Mouse (Mus musculus): ENCODE data around the gene Zfyve21. TPM values are rescaled to one million over a fixed set of nuclear protein-coding genes. Genes with fewer than 3 reads are reported as not detected.

Zfyve21 gene
- polyA plus RNA-seq, 1 experiment: 146 TPM

GRCm38 (mm10) chr12:111790631-111791030, 23.3 kb upstream of the Zfyve21 start:
- 84% methylated on average over 7 of the region's 7 CpGs for WGBS
- H3K27ac ChIP-seq (ENCODE audit: insufficient read depth, low read depth, low read length): no peak overlapping the region

GRCm38 (mm10) chr12:111791474-111792104, 22.4 kb upstream of the Zfyve21 start:
- no peak for TF ChIP-seq CTCF (IDR thresholded peaks at IDR 0.05; ENCODE audit: extremely low read depth, insufficient read length, insufficient replicate concordance, low read depth, low read length)
- no peak for TF ChIP-seq POLR2A (IDR thresholded peaks at IDR 0.05; ENCODE audit: low read depth, low read length)
- H3K27me3 ChIP-seq (ENCODE audit: control insufficient read depth, insufficient read depth, low read length): no peaks in the 10 kb centered on the region
- WGBS: 93% methylated on average over 13 of the region's 13 CpGs
- H3K27ac ChIP-seq (ENCODE audit: insufficient read depth, low read depth, low read length): no peak overlapping the region
- H3K36me3 ChIP-seq (ENCODE audit: control insufficient read depth, insufficient read depth, low read length): peaks cover 79% of the 10 kb centered on the region
- peaks cover 11% of the 10 kb centered on the region for H3K4me1 ChIP-seq (ENCODE audit: control insufficient read depth, insufficient read depth, insufficient read length, low read length)
- no peak overlapping the region for H3K4me3 ChIP-seq (ENCODE audit: low read depth, low read length)

More at GRCm38 (mm10) chr12:111790631-111791030, 23.3 kb upstream of the Zfyve21 start:
- Histone ChIP-seq H3K36me3 (ENCODE audit: control insufficient read depth, insufficient read depth, low read length) (peaks cover 79% of the 10 kb centered on the region), H3K27me3 (ENCODE audit: control insufficient read depth, insufficient read depth, low read length) (no peaks in the 10 kb centered on the region), H3K4me3 (ENCODE audit: low read depth, low read length) (no peak overlapping the region), H3K4me1 (ENCODE audit: control insufficient read depth, insufficient read depth, insufficient read length, low read length) (peaks cover 11% of the 10 kb centered on the region)
- no peak for TF ChIP-seq POLR2A (IDR thresholded peaks at IDR 0.05; ENCODE audit: low read depth, low read length)
- no peak for TF ChIP-seq CTCF (IDR thresholded peaks at IDR 0.05; ENCODE audit: extremely low read depth, insufficient read length, insufficient replicate concordance, low read depth, low read length)

- Histone ChIP-seq H3K36me3 (ENCODE audit: control insufficient read depth, insufficient read depth, low read length) (peaks cover 60% of the 10 kb centered on the region), H3K27me3 (ENCODE audit: control insufficient read depth, insufficient read depth, low read length) (no peaks in the 10 kb centered on the region), H3K4me1 (ENCODE audit: control insufficient read depth, insufficient read depth, insufficient read length, low read length) (peaks cover 11% of the 10 kb centered on the region), H3K27ac (ENCODE audit: insufficient read depth, low read depth, low read length) (0 out of 2 replicates have a peak overlapping the region, but pooled peaks have one; percentile 2), H3K4me3 (ENCODE audit: low read depth, low read length) (no peak overlapping the region)
- TF ChIP-seq POLR2A (IDR thresholded peaks at IDR 0.05; ENCODE audit: low read depth, low read length) (no peak), CTCF (IDR thresholded peaks at IDR 0.05; ENCODE audit: extremely low read depth, insufficient read length, insufficient replicate concordance, low read depth, low read length) (no peak)
- 33% methylated on average over 22 of the region's 22 CpGs for WGBS
These were observed 19.9 kb upstream of the Zfyve21 start for GRCm38 (mm10) chr12:111794102-111794501.

GRCm38 (mm10) chr12:111794526-111795179, 19.3 kb upstream of the Zfyve21 start:
- H3K36me3 ChIP-seq (ENCODE audit: control insufficient read depth, insufficient read depth, low read length): peaks cover 58% of the 10 kb centered on the region
- peaks cover 11% of the 10 kb centered on the region for H3K4me1 ChIP-seq (ENCODE audit: control insufficient read depth, insufficient read depth, insufficient read length, low read length)
- no peaks in the 10 kb centered on the region for H3K27me3 ChIP-seq (ENCODE audit: control insufficient read depth, insufficient read depth, low read length)
- no peak for TF ChIP-seq CTCF (IDR thresholded peaks at IDR 0.05; ENCODE audit: extremely low read depth, insufficient read length, insufficient replicate concordance, low read depth, low read length)
- no peak for TF ChIP-seq POLR2A (IDR thresholded peaks at IDR 0.05; ENCODE audit: low read depth, low read length)
- WGBS: 89% methylated on average over 18 of the region's 18 CpGs
- no peak overlapping the region for H3K27ac ChIP-seq (ENCODE audit: insufficient read depth, low read depth, low read length)
- no peak overlapping the region for H3K4me3 ChIP-seq (ENCODE audit: low read depth, low read length)

- WGBS: 93% methylated on average over 28 of the region's 28 CpGs
- Histone ChIP-seq H3K4me3 (ENCODE audit: low read depth, low read length) (no peak overlapping the region), H3K27ac (ENCODE audit: insufficient read depth, low read depth, low read length) (no peak overlapping the region), H3K4me1 (ENCODE audit: control insufficient read depth, insufficient read depth, insufficient read length, low read length) (peaks cover 11% of the 10 kb centered on the region), H3K36me3 (ENCODE audit: control insufficient read depth, insufficient read depth, low read length) (peaks cover 52% of the 10 kb centered on the region), H3K27me3 (ENCODE audit: control insufficient read depth, insufficient read depth, low read length) (no peaks in the 10 kb centered on the region)
- TF ChIP-seq CTCF (IDR thresholded peaks at IDR 0.05; ENCODE audit: extremely low read depth, insufficient read length, insufficient replicate concordance, low read depth, low read length): no peak
- no peak for TF ChIP-seq POLR2A (IDR thresholded peaks at IDR 0.05; ENCODE audit: low read depth, low read length)
These were observed 18.6 kb upstream of the Zfyve21 start for GRCm38 (mm10) chr12:111795180-111795895.

- no peak for TF ChIP-seq CTCF (IDR thresholded peaks at IDR 0.05; ENCODE audit: extremely low read depth, insufficient read length, insufficient replicate concordance, low read depth, low read length)
- no peak for TF ChIP-seq POLR2A (IDR thresholded peaks at IDR 0.05; ENCODE audit: low read depth, low read length)
- Histone ChIP-seq H3K4me3 (ENCODE audit: low read depth, low read length) (no peak overlapping the region), H3K36me3 (ENCODE audit: control insufficient read depth, insufficient read depth, low read length) (peaks cover 48% of the 10 kb centered on the region), H3K4me1 (ENCODE audit: control insufficient read depth, insufficient read depth, insufficient read length, low read length) (peaks cover 11% of the 10 kb centered on the region), H3K27ac (ENCODE audit: insufficient read depth, low read depth, low read length) (no peak overlapping the region), H3K27me3 (ENCODE audit: control insufficient read depth, insufficient read depth, low read length) (no peaks in the 10 kb centered on the region)
- WGBS: 82% methylated on average over 8 of the region's 8 CpGs
These were observed 16.7 kb upstream of the Zfyve21 start for GRCm38 (mm10) chr12:111797251-111797650.

- H3K4me1 ChIP-seq (ENCODE audit: control insufficient read depth, insufficient read depth, insufficient read length, low read length): peaks cover 12% of the 10 kb centered on the region
- peaks cover 43% of the 10 kb centered on the region for H3K36me3 ChIP-seq (ENCODE audit: control insufficient read depth, insufficient read depth, low read length)
- no peaks in the 10 kb centered on the region for H3K27me3 ChIP-seq (ENCODE audit: control insufficient read depth, insufficient read depth, low read length)
- no peak overlapping the region for H3K27ac ChIP-seq (ENCODE audit: insufficient read depth, low read depth, low read length)
- 92% methylated on average over 13 of the region's 13 CpGs for WGBS
- TF ChIP-seq POLR2A (IDR thresholded peaks at IDR 0.05; ENCODE audit: low read depth, low read length): no peak
- TF ChIP-seq CTCF (IDR thresholded peaks at IDR 0.05; ENCODE audit: extremely low read depth, insufficient read length, insufficient replicate concordance, low read depth, low read length): no peak
- no peak overlapping the region for H3K4me3 ChIP-seq (ENCODE audit: low read depth, low read length)
These were observed 15.5 kb upstream of the Zfyve21 start for GRCm38 (mm10) chr12:111798493-111798892.

All from small intestine, adult 2 months (tissue).